Mouse (Mus musculus) neural tube, embryonic 11.5 days (tissue): ENCODE measurements around the gene Pde8a. TPM values are rescaled to one million over a fixed set of nuclear protein-coding genes. Genes with fewer than 3 reads are reported as not detected.

Experiments
- ATAC-seq: fragments of 200-750 bp; cut with Nextera tagmentation; 2 replicates; pipeline ENCODE4 v1.8.0; 2017; ENCODE audit warnings: moderate number of reproducible peaks, mild to moderate bottlenecking, moderate TSS enrichment, moderate library complexity; ENCODE audit not compliant: insufficient read depth, low FRiP score, low TSS enrichment
- DNase-seq: peaks from one replicate; pipeline ENCODE4 v3.0.0-alpha.2; 2015; ENCODE audit warnings: low spot score
- H3K27ac ChIP-seq: fragments of 300-500 bp; sonication (generic); 2 replicates; pipeline ENCODE4 v1.5.1; 2014; ENCODE audit warnings: low read depth, mild to moderate bottlenecking, low read length
- H3K27me3 ChIP-seq: fragments of 300-500 bp; sonication (generic); 2 replicates; pipeline ENCODE4 v1.6.1; 2014; ENCODE audit warnings: mild to moderate bottlenecking, low read length, mixed read lengths; ENCODE audit not compliant: control insufficient read depth, insufficient read depth
- H3K36me3 ChIP-seq: fragments of 300-500 bp; sonication (generic); 2 replicates; pipeline ENCODE4 v1.6.1; 2014; ENCODE audit warnings: mild to moderate bottlenecking, low read length, moderate library complexity, mixed read lengths; ENCODE audit not compliant: control insufficient read depth, insufficient read depth
- H3K4me1 ChIP-seq: fragments of 300-500 bp; sonication (generic); 2 replicates; pipeline ENCODE4 v1.6.1; 2014; ENCODE audit warnings: low read length, mixed read lengths; ENCODE audit not compliant: control insufficient read depth, insufficient read depth
- H3K4me2 ChIP-seq: fragments of 300-500 bp; sonication (generic); 2 replicates; pipeline ENCODE4 v1.6.1; 2014; ENCODE audit warnings: low read depth, mild to moderate bottlenecking, moderate library complexity
- H3K4me3 ChIP-seq: fragments of 300-500 bp; sonication (generic); 2 replicates; pipeline ENCODE4 v1.5.1; 2014; ENCODE audit warnings: low read depth, low read length
- H3K9ac ChIP-seq: fragments of 300-500 bp; sonication (generic); 2 replicates; pipeline ENCODE4 v1.6.1; 2014; ENCODE audit warnings: mild to moderate bottlenecking, low read length
- H3K9me3 ChIP-seq: fragments of 300-500 bp; sonication (generic); 2 replicates; pipeline ENCODE4 v1.6.1; 2016; ENCODE audit warnings: low read length; ENCODE audit not compliant: control insufficient read depth
- WGBS: fragments of 180-500 bp; shearing (Covaris S2); extraction: QIAGEN DNeasy Blood & Tissue Kit; methylation state at CpG from one replicate; pipeline ENCODE4 v1.1.7; 2014; 5-methylcytosine and 5-hydroxymethylcytosine counted together
- polyA plus RNA-seq: library from polyadenylated mRNA; unstranded; fragments of >200 nt; fragmentation: Nextera tagmentation; extraction: Ambion mirVana; gene quantifications from 2 replicates; pipeline ENCODE4 v1.2.1, GENCODE M21; 2014

The Pde8a gene
- polyA plus RNA-seq, 1 experiment from 2014 or later = 3.1 TPM

DNA sequence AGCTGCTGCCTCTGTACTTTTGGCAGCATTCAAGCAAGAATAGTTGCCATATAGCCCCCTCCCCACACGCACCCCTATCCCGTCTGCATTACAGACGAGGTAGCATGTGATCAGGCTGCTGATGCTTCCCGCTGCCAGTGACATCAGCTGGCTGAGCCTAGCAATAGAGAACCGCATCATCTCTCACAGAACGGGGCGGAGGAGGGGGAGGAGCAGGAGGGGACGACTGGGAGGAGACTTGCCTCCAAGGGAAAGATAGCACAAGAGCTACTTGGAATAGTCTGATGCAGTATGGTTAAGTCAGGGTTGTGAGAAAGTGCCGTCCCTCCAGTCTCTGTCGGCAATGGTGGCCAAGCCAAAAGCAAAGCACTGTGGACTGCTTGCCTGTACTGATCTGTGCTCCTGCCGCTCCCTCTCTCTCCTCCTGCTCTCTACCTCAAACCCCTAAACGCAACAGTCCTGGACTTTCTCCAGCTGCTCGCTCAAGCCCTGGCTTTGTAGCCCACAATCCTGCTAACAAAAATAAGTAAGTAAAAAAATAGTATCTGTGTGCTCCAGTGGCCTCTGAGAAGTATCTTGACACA lies 159.0 kb downstream of the Pde8a start:
- 10% methylated on average over 13 of the region's 13 CpGs for WGBS
- peak overlapping the region; percentile 23; the same call in 1 of the 2 replicates for H3K9ac ChIP-seq
- DNase-seq (peak; percentile 71), ATAC-seq (peak; percentile 74)
- no peaks in the 10 kb centered on the region for H3K9me3 ChIP-seq
- no peaks in the 10 kb centered on the region for H3K4me1 ChIP-seq
- no peak overlapping the region for H3K27ac ChIP-seq
- no peaks in the 10 kb centered on the region for H3K36me3 ChIP-seq
- H3K27me3 ChIP-seq = no peaks in the 10 kb centered on the region
- H3K4me2 ChIP-seq = peak overlapping the region; percentile 25
- no peak overlapping the region for H3K4me3 ChIP-seq

DNA sequence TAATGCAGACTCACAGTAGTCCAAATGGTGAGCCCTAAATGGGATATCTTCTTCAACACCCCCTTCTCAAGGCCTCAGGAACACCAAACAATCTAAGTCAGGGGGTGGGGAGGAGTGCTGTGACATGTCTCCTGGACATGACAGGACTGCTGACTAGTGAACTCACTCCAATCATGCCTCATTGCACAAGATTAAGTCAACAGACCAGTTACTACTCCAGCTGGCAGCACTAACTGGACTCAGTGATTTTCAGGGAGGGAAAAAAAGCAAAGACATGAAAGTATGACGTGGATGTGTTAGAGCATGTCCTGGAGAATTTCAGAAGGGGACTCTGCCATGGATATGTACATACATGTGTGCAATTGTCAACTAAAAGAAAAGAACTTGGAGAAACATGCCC lies 166.0 kb downstream of the Pde8a start:
- WGBS = 85% methylated on average over 1 of the region's 1 CpGs
- no peaks in the 10 kb centered on the region for H3K36me3 ChIP-seq
- H3K9me3 ChIP-seq = no peaks in the 10 kb centered on the region
- no peaks in the 10 kb centered on the region for H3K27me3 ChIP-seq
- ATAC-seq (no peak), DNase-seq (no peak)
- H3K4me2 ChIP-seq = no peak overlapping the region
- H3K4me1 ChIP-seq = no peaks in the 10 kb centered on the region
- no peak overlapping the region for H3K9ac ChIP-seq
- H3K4me3 ChIP-seq = no peak overlapping the region
- no peak overlapping the region for H3K27ac ChIP-seq

Other genes starting within 250 kb of the Pde8a start
- 14.1 and 16.2 TPM in 2 replicates for gene Zfp592, start 219.9 kb upstream of the Pde8a start, polyA plus RNA-seq
- gene Alpk3, start 156.0 kb upstream of the Pde8a start, polyA plus RNA-seq = 0.76 and 1.1 TPM in 2 replicates
- not detected in 2 replicates for gene Slc28a1, start 98.8 kb upstream of the Pde8a start, polyA plus RNA-seq
- 1,090 and 1,108 TPM in 2 replicates for gene Rps17, start 131.7 kb downstream of the Pde8a start, polyA plus RNA-seq
- gene Cpeb1, start 241.9 kb downstream of the Pde8a start, polyA plus RNA-seq = 1.5 and 1.9 TPM in 2 replicates